ENCODE assay signal across 18 mouse cellular contexts in the genomic region with DNA sequence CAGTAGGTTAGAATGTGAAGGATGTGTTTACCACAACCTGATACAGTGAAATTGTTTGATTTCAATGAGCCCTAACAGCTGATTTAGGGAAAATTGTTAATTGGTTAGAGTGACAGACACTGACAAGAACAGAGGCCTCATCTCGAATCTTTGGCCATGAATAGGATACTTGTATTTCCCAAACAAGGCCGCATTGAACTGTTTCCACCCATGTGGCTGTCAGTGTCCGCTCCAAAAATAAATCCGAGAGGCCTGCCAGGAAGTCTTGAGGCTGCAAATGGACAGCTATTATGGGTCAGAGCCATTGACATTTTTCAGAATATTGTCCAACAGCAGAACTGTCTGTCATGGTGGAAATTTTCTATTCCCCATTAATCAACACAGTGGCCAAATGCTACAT.
DNase-seq lines count a peak whose midpoint lies in the region; ATAC-seq and TF ChIP-seq lines count a peak whose summit lies in the region.
"Had no signal": no experiment of that assay in that cellular context is flagged by ENCODE, and none has a peak within 500 bp of the region (broad histone marks: within the 10 kb centered on the region; RNA-seq: fewer than 3 reads in every experiment).

No protein-coding gene starts in this region.

- H3K27ac ChIP-seq in hindbrain, postnatal 0 days = no peak overlapping the region
- no peak overlapping the region for H3K27ac ChIP-seq in hindbrain, embryonic 12.5 days
- H3K27ac ChIP-seq: limb, embryonic 15.5 days; midbrain, embryonic 10.5 days; neural tube, embryonic 15.5 days had no signal

- no peaks in the 10 kb centered on the region for H3K9me3 ChIP-seq in hindbrain, postnatal 0 days (ENCODE audit: low read length)
- no peaks in the 10 kb centered on the region for H3K9me3 ChIP-seq in hindbrain, embryonic 12.5 days (replicated peaks)
- H3K9me3 ChIP-seq: limb, embryonic 15.5 days; midbrain, embryonic 10.5 days; neural tube, embryonic 15.5 days had no signal

- no peak overlapping the region for H3K4me2 ChIP-seq in hindbrain, postnatal 0 days (ENCODE audit: low read depth, low read length)
- no peak overlapping the region for H3K4me2 ChIP-seq in hindbrain, embryonic 12.5 days (replicated peaks)
- H3K4me2 ChIP-seq: limb, embryonic 15.5 days; neural tube, embryonic 15.5 days had no signal

- no peak for TF ChIP-seq CTCF in hindbrain, postnatal 0 days (IDR thresholded peaks at IDR 0.05; ENCODE audit: low read depth)

- DNase-seq in cerebellum, adult 11-12 months = peak; percentile 30
- peak; percentile 45 for DNase-seq in hindbrain, postnatal 0 days (ENCODE audit: low spot score)
- DNase-seq in brain, adult 2 months (ENCODE audit: low read depth, low spot score) = peak; percentile 90
- peak; percentile 27 for DNase-seq in layer of hippocampus, adult 9-10 months (ENCODE audit: low spot score)
- DNase-seq in lung, adult 18-20 months = no peak
- DNase-seq: adrenal gland, postnatal 36 days; gastrocnemius, postnatal 36 days; kidney, adult 2 months; liver, postnatal 0 days; lung, postnatal 36 days had no signal

- H3K9ac ChIP-seq in hindbrain, postnatal 0 days (replicated peaks; ENCODE audit: low read length) = no peak overlapping the region
- H3K9ac ChIP-seq in hindbrain, embryonic 12.5 days = no peak overlapping the region
- H3K9ac ChIP-seq: limb, embryonic 15.5 days; liver, postnatal 0 days; neural tube, embryonic 15.5 days had no signal

- no peak overlapping the region for H3K4me3 ChIP-seq in hindbrain, postnatal 0 days (ENCODE audit: low read length)
- no peak overlapping the region for H3K4me3 ChIP-seq in hindbrain, embryonic 12.5 days
- H3K4me3 ChIP-seq: limb, embryonic 15.5 days; midbrain, embryonic 10.5 days; neural tube, embryonic 15.5 days had no signal

- ATAC-seq in cerebellum, adult (ENCODE audit: insufficient number of reproducible peaks, low FRiP score, low TSS enrichment) = no peak
- peak; percentile 69 for ATAC-seq in hindbrain, postnatal 0 days
- no peak for ATAC-seq in hindbrain, embryonic 12.5 days (ENCODE audit: low FRiP score)
- ATAC-seq in CD4-positive, CD25-positive, alpha-beta regulatory T cell, adult 4 months = no peak
- ATAC-seq: activated CD4-positive, CD25-positive, alpha-beta regulatory T cell, adult 4 months; hindbrain, embryonic 16.5 days; liver, postnatal 0 days had no signal

- H3K27me3 ChIP-seq in hindbrain, postnatal 0 days (ENCODE audit: insufficient read depth, low read length) = no peaks in the 10 kb centered on the region
- no peaks in the 10 kb centered on the region for H3K27me3 ChIP-seq in hindbrain, embryonic 12.5 days
- H3K27me3 ChIP-seq: limb, embryonic 15.5 days; neural tube, embryonic 15.5 days had no signal

- H3K36me3 ChIP-seq in hindbrain, postnatal 0 days (ENCODE audit: insufficient read depth, low read length) = no peaks in the 10 kb centered on the region
- H3K36me3 ChIP-seq in hindbrain, embryonic 12.5 days = no peaks in the 10 kb centered on the region
- H3K36me3 ChIP-seq: midbrain, embryonic 10.5 days; neural tube, embryonic 15.5 days had no signal

- WGBS in hindbrain, postnatal 0 days = 60% methylated on average over 4 of the region's 4 CpGs
- WGBS in hindbrain, embryonic 12.5 days = 72% methylated on average over 4 of the region's 4 CpGs

- no peaks in the 10 kb centered on the region for H3K4me1 ChIP-seq in hindbrain, postnatal 0 days (ENCODE audit: insufficient read depth, low read length)
- no peaks in the 10 kb centered on the region for H3K4me1 ChIP-seq in hindbrain, embryonic 12.5 days
- H3K4me1 ChIP-seq: limb, embryonic 15.5 days; midbrain, embryonic 10.5 days; neural tube, embryonic 15.5 days had no signal

Comparison
In these comparisons a context has a peak if more than half of its experiments do, and no peak if none do; other contexts are left out.
1. DNase-seq: peak in cerebellum, adult 11-12 months (single experiment), hindbrain, postnatal 0 days (single experiment), brain, adult 2 months (single experiment) and layer of hippocampus, adult 9-10 months (single experiment); none in lung, adult 18-20 months (0 of 2).